Mouse (Mus musculus) hematopoietic stem cell, adult 5-6 weeks (primary cell): ENCODE data around the gene Pgpep1l. TPM values are rescaled to one million over a fixed set of nuclear protein-coding genes. Genes with fewer than 3 reads are reported as not detected.

Experiments
- ATAC-seq, 2 experiments: fragments of 125-278 bp in 1 of 2; replicated peaks in 1 of 2; 2 replicates each; pipeline ENCODE4 v1.8.0; 2016 to 2017; ENCODE audit warnings: inconsistent platforms in 2 of 2, mild to moderate bottlenecking in 2 of 2, moderate number of reproducible peaks in 2 of 2, low read depth in 1 of 2, moderate TSS enrichment in 1 of 2; ENCODE audit not compliant: low FRiP score in 2 of 2, poor library complexity in 2 of 2, severe bottlenecking in 2 of 2, insufficient read depth in 1 of 2, low TSS enrichment in 1 of 2
- total RNA-seq: library from RNA; stranded (forward); fragments of 172-1452, 232-1000 nt; gene quantifications from 2 replicates; pipeline ENCODE4 v1.2.3, GENCODE M21; 2017

The Pgpep1l gene
- total RNA-seq, 1 experiment from 2014 or later: not detected

GRCm38 (mm10) chr7:68239220-68239827 lies 24.7 kb downstream of the Pgpep1l start:
- ATAC-seq: no peak

GRCm38 (mm10) chr7:68236817-68237216 lies 27.2 kb downstream of the Pgpep1l start:
- no peak for ATAC-seq

DNA sequence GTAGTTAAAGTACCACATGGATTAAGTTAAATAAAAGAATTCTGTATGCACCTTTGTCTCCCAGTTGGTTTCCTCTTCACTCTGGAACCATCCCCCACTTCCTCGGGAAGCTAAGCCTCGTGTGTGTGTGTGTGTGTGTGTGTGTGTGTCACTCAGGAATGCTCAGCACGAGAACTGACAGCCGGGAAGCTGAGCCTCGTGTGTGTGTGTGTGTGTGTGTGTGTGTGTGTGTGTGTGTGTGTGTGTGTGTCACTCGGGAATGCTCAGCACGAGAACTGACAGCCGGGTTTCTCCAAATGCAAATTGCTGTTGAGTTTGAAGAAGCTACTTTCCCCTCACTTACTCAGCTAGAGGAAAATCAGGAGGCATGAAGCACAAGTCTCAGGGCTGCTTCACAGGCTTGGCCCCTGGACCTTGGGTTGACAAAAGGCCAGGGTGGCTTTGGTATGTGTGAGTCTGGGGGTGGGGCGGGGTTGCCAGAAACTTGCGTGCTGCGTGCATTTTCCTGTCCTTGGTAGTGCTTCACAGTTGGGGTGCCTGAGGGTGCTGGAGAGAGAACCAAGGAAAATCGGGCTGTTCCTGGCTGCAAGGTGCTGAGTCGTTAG lies 30.3 kb downstream of the Pgpep1l start:
- no peak for ATAC-seq

DNA sequence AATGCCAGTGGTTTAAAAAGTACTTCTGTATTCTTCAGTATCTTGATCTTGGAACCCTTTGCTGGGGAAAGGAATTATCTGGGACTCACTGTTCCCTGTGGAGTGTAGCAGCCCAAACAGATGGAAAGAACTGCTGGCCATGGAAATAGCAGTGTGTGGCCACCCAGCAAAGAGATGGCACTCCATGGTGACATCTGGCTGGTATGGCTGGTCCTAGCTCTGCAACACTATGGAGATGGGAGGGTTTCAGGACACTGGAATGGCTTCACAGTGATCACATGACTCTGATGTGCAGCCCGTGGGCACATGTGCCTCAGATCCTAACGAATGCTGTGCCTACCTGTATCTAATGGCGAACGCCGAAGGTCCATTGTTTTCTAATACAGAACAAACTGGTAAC lies 31.5 kb downstream of the Pgpep1l start:
- ATAC-seq: no peak

- no peak for ATAC-seq
These were observed 33.2 kb downstream of the Pgpep1l start for GRCm38 (mm10) chr7:68230831-68231230.

DNA sequence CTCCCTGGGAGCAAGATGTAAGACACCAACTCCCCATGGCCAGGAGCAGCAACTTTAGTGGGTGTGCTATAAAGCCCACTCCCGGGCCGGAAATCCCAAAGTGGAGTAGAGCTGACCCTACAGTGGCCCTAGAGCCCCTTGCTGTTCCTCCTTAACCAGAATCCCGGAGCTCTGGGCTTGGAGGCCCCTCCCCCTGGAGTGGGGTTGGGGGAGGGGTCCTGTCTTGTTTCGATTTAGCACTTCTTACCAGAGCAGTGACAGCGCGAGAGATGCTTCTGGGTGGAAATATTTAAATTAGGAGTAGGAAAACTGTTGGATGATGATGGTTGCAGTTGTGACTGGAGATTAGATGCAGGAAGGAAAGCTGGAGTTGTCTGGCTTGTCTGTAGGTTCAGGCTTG lies 35.5 kb downstream of the Pgpep1l start:
- ATAC-seq: no peak

DNA sequence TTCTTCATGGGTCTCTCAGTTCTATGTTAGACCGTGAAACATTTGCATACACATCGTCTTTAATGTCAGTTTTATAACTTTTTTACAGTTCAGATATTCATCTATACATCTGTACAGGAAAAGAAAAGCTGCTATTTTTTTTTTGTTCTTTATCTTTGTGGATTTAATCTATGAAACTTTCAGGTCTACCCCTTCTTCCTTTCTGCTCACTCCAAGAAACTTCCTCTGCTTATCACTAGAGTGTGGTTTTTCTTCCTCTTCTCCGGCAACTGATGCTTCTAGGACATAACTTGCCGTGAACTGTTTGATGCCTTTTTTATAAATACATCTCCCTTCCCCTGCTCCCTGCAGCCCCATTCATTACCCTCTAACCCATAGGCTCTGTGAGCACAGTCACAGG lies 36.4 kb downstream of the Pgpep1l start:
- ATAC-seq: no peak

- ATAC-seq: no peak
These were observed 37.0 kb downstream of the Pgpep1l start for GRCm38 (mm10) chr7:68227021-68227420.

- ATAC-seq: no peak
These were observed 38.5 kb downstream of the Pgpep1l start for GRCm38 (mm10) chr7:68225427-68226054.

- ATAC-seq: no peak
These were observed 40.0 kb downstream of the Pgpep1l start for GRCm38 (mm10) chr7:68224006-68224405.

DNA sequence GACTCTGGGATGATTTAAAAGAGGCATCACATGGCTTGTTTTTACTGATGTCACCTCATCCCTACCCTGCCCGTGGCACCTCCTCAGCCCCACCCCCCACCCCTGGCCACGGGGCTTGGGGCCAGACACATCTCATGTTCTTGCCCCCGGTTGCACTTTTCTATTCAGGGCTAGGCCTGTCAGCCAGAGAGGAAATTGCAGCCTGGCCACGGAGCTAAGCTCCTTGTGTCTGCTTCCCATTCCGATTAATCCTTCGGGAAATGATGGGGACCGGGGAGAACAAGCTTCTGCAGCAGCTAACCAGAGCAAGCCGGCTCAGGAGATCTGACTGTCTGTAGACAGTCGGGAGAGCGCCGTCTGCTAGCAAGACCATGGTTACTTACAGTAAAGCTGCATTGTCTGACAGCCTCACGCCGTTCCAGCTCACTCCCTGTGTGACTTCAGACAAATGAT lies 40.7 kb downstream of the Pgpep1l start:
- ATAC-seq: no peak

GRCm38 (mm10) chr7:68221677-68222230 lies 42.3 kb downstream of the Pgpep1l start:
- no peak for ATAC-seq

GRCm38 (mm10) chr7:68218879-68219278 lies 45.2 kb downstream of the Pgpep1l start:
- no peak for ATAC-seq

GRCm38 (mm10) chr7:68215522-68216070 lies 48.4 kb downstream of the Pgpep1l start:
- ATAC-seq: no peak

- ATAC-seq: no peak
These were observed 50.2 kb downstream of the Pgpep1l start for GRCm38 (mm10) chr7:68213842-68214241.

DNA sequence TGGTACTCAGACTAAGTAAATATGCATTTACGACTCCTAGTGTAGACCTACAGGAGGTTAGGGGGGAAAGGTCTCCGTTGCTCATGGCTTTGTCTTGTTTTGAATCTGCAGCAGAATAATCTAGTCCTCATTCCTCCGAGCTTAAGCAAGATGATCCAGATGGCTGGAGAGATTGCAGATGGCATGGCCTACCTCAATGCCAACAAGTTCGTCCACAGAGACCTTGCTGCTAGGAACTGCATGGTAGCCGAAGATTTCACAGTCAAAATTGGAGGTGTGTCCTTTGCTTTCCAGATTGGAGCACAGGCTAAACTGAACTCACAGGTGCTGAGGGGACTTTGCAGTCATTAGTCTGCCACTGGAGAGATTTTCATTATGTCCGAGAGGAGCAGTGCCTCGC lies 52.1 kb downstream of the Pgpep1l start:
- ATAC-seq: no peak

GRCm38 (mm10) chr7:68210417-68210816 lies 53.6 kb downstream of the Pgpep1l start:
- ATAC-seq: no peak

DNA sequence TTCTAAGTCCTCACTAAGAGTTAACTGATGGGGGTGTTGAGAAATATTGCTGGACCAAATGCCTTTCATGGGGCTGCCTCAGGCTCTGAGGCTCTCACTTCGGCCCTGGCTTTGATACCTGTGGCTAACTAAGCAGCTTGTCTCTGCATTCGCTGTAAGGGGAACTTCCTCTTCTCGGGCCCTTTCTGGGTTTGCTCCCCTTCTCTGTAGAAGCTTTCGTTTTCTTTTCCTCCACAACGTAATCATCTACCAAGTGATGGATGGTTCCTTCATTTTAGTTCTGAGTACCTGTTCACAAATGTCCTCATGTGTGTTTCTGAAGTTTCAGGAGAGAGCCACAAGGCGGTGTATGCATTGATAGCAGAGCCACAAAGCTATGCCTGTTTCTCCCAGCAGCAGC lies 55.0 kb downstream of the Pgpep1l start:
- peak; percentile 70 to 75 for ATAC-seq
